Mouse (Mus musculus): ENCODE measurements around the gene Btbd2. TPM values are rescaled to one million over a fixed set of nuclear protein-coding genes. Genes with fewer than 3 reads are reported as not detected.
"Not testable (repeated sequence)": the region's sequence is repeated elsewhere in the genome, so short reads cannot be mapped to it uniquely, and the experiment has no call there.

Btbd2 gene
- polyA plus RNA-seq, 1 experiment from 2014 or later, result 84.3 TPM

- H3K4me3 ChIP-seq (replicated peaks); H3K4me2 ChIP-seq; ATAC-seq (ENCODE audit: low FRiP score); H3K27ac ChIP-seq; H3K27me3 ChIP-seq; H3K4me1 ChIP-seq; H3K9me3 ChIP-seq; H3K9ac ChIP-seq: not testable (repeated sequence)
- peaks cover 54% of the 10 kb centered on the region for H3K36me3 ChIP-seq (replicated peaks)
- WGBS, result 89% methylated on average over 6 of the region's 6 CpGs
These were observed 7.0 kb downstream of the Btbd2 start for GRCm38 (mm10) chr10:80649910-80650309.

GRCm38 (mm10) chr10:80646936-80647335 is 9.9 kb downstream of the Btbd2 start:
- 91% methylated on average over 10 of the region's 10 CpGs for WGBS
- ATAC-seq (ENCODE audit: low FRiP score), result no peak

GRCm38 (mm10) chr10:80635345-80635744 is 21.5 kb downstream of the Btbd2 start:
- WGBS, result 94% methylated on average over 6 of the region's 6 CpGs
- no peaks in the 10 kb centered on the region for H3K27me3 ChIP-seq
- peaks cover 66% of the 10 kb centered on the region for H3K36me3 ChIP-seq (replicated peaks)
- ATAC-seq (ENCODE audit: low FRiP score), result no peak
- H3K27ac ChIP-seq, result no peak overlapping the region
- H3K4me3 ChIP-seq (replicated peaks), result no peak overlapping the region
- H3K9me3 ChIP-seq, result no peaks in the 10 kb centered on the region
- H3K9ac ChIP-seq, result no peak overlapping the region
- no peak overlapping the region for H3K4me2 ChIP-seq
- H3K4me1 ChIP-seq, result no peaks in the 10 kb centered on the region; the same call in 1 of the 2 replicates

More at GRCm38 (mm10) chr10:80646936-80647335, 9.9 kb downstream of the Btbd2 start:
- H3K4me2 ChIP-seq, result no peak overlapping the region
- no peaks in the 10 kb centered on the region for H3K27me3 ChIP-seq
- H3K36me3 ChIP-seq (replicated peaks), result peaks cover 78% of the 10 kb centered on the region
- H3K9me3 ChIP-seq, result no peaks in the 10 kb centered on the region
- no peak overlapping the region for H3K9ac ChIP-seq
- no peaks in the 10 kb centered on the region for H3K4me1 ChIP-seq
- H3K4me3 ChIP-seq (replicated peaks), result no peak overlapping the region
- no peak overlapping the region for H3K27ac ChIP-seq

GRCm38 (mm10) chr10:80628925-80629324 is 27.9 kb downstream of the Btbd2 start:
- Histone ChIP-seq H3K36me3 (replicated peaks) (peaks cover 5% of the 10 kb centered on the region), H3K4me1 (peaks cover 26% of the 10 kb centered on the region), H3K27ac (no peak overlapping the region), H3K9me3 (no peaks in the 10 kb centered on the region), H3K27me3 (no peaks in the 10 kb centered on the region), H3K4me2 (no peak overlapping the region), H3K9ac (no peak overlapping the region), H3K4me3 (replicated peaks) (no peak overlapping the region)
- no peak for ATAC-seq (ENCODE audit: low FRiP score)
- WGBS, result 89% methylated on average over 9 of the region's 9 CpGs

- Histone ChIP-seq H3K9ac (peak overlapping the region; percentile 21; the same call in 1 of the 2 replicates), H3K27ac (no peak overlapping the region), H3K9me3 (no peaks in the 10 kb centered on the region), H3K27me3 (no peaks in the 10 kb centered on the region), H3K36me3 (replicated peaks) (peaks cover 3% of the 10 kb centered on the region; the same call in 1 of the 2 replicates), H3K4me1 (peaks cover 35% of the 10 kb centered on the region), H3K4me3 (replicated peaks) (no peak overlapping the region), H3K4me2 (no peak overlapping the region)
- 77% methylated on average over 2 of the region's 2 CpGs for WGBS
- no peak for ATAC-seq (ENCODE audit: low FRiP score)
These were observed 29.2 kb downstream of the Btbd2 start for GRCm38 (mm10) chr10:80627685-80628084.

- 85% methylated on average over 4 of the region's 4 CpGs for WGBS
- no peak overlapping the region for H3K9ac ChIP-seq
- H3K36me3 ChIP-seq (replicated peaks), result 0 out of 2 replicates have a peak, but pooled peaks cover 3% of the 10 kb centered on the region
- 0 out of 2 replicates have a peak overlapping the region, but pooled peaks have one; percentile 8 for H3K27ac ChIP-seq
- no peaks in the 10 kb centered on the region for H3K9me3 ChIP-seq
- no peak overlapping the region for H3K4me2 ChIP-seq
- no peaks in the 10 kb centered on the region for H3K27me3 ChIP-seq
- ATAC-seq (ENCODE audit: low FRiP score), result no peak
- H3K4me3 ChIP-seq (replicated peaks), result no peak overlapping the region
- H3K4me1 ChIP-seq, result peaks cover 41% of the 10 kb centered on the region
These were observed 31.1 kb downstream of the Btbd2 start for GRCm38 (mm10) chr10:80625764-80626163.

GRCm38 (mm10) chr10:80623457-80624191 is 33.2 kb downstream of the Btbd2 start:
- 19% methylated on average over 15 of the region's 15 CpGs for WGBS
- Histone ChIP-seq H3K4me2 (peak overlapping the region; percentile 97), H3K36me3 (replicated peaks) (0 out of 2 replicates have a peak, but pooled peaks cover 3% of the 10 kb centered on the region), H3K9ac (peak overlapping the region; percentile 95), H3K9me3 (no peaks in the 10 kb centered on the region), H3K27me3 (no peaks in the 10 kb centered on the region), H3K4me1 (peaks cover 39% of the 10 kb centered on the region), H3K27ac (peak overlapping the region; percentile 95), H3K4me3 (replicated peaks) (peak overlapping the region; percentile 92)
- ATAC-seq (ENCODE audit: low FRiP score), result no peak

- peaks cover 37% of the 10 kb centered on the region for H3K4me1 ChIP-seq
- H3K9me3 ChIP-seq, result no peaks in the 10 kb centered on the region
- H3K27ac ChIP-seq, result peak within 1 kb of the TSS; percentile 95
- H3K4me3 ChIP-seq (replicated peaks), result peak within 1 kb of the TSS; percentile 92
- H3K9ac ChIP-seq, result peak within 1 kb of the TSS; percentile 95
- H3K36me3 ChIP-seq (replicated peaks), result 0 out of 2 replicates have a peak, but pooled peaks cover 3% of the 10 kb centered on the region
- ATAC-seq (ENCODE audit: low FRiP score), result no peak; the same call in 1 of the 2 replicates
- WGBS, result under 1% methylated on average over 85 of the region's 85 CpGs
- no peaks in the 10 kb centered on the region for H3K27me3 ChIP-seq
- H3K4me2 ChIP-seq, result peak within 1 kb of the TSS; percentile 97
These were observed 34.0 kb downstream of the Btbd2 start, which contains the start of gene Csnk1g2 for GRCm38 (mm10) chr10:80622661-80623456. Gene Csnk1g2, plus strand, starts transcription at chr10:80622838.

- Histone ChIP-seq H3K4me2 (peak overlapping the region; percentile 62), H3K4me3 (replicated peaks) (peak overlapping the region; percentile 92), H3K27me3 (no peaks in the 10 kb centered on the region), H3K36me3 (replicated peaks) (0 out of 2 replicates have a peak, but pooled peaks cover 3% of the 10 kb centered on the region), H3K9me3 (no peaks in the 10 kb centered on the region), H3K9ac (0 out of 2 replicates have a peak overlapping the region, but pooled peaks have one; percentile 95), H3K4me1 (peaks cover 31% of the 10 kb centered on the region), H3K27ac (peak overlapping the region; percentile 95)
- peak; percentile 97 for ATAC-seq (ENCODE audit: low FRiP score)
- WGBS, result under 1% methylated on average over 64 of the region's 64 CpGs
These were observed 34.8 kb downstream of the Btbd2 start for GRCm38 (mm10) chr10:80621940-80622660.

GRCm38 (mm10) chr10:80621690-80621939 is 35.3 kb downstream of the Btbd2 start:
- H3K9me3 ChIP-seq, result no peaks in the 10 kb centered on the region
- 0 out of 2 replicates have a peak, but pooled peaks cover 3% of the 10 kb centered on the region for H3K36me3 ChIP-seq (replicated peaks)
- peak overlapping the region; percentile 92 for H3K4me3 ChIP-seq (replicated peaks)
- H3K4me2 ChIP-seq, result peak overlapping the region; percentile 62
- H3K27ac ChIP-seq, result peak overlapping the region; percentile 95
- no peaks in the 10 kb centered on the region for H3K27me3 ChIP-seq
- ATAC-seq (ENCODE audit: low FRiP score), result no peak
- 5% methylated on average over 9 of the region's 9 CpGs for WGBS
- peak overlapping the region; percentile 47 for H3K9ac ChIP-seq
- peaks cover 31% of the 10 kb centered on the region for H3K4me1 ChIP-seq

- H3K27me3 ChIP-seq, result no peaks in the 10 kb centered on the region
- ATAC-seq (ENCODE audit: low FRiP score), result no peak
- no peaks in the 10 kb centered on the region for H3K9me3 ChIP-seq
- peak overlapping the region; percentile 95 for H3K27ac ChIP-seq
- 54% methylated on average over 16 of the region's 16 CpGs for WGBS
- H3K9ac ChIP-seq, result peak overlapping the region; percentile 47
- peaks cover 5% of the 10 kb centered on the region; the same call in 1 of the 2 replicates for H3K36me3 ChIP-seq (replicated peaks)
- H3K4me3 ChIP-seq (replicated peaks), result peak overlapping the region; percentile 92
- H3K4me1 ChIP-seq, result peaks cover 31% of the 10 kb centered on the region
- peak overlapping the region; percentile 62 for H3K4me2 ChIP-seq
These were observed 35.8 kb downstream of the Btbd2 start for GRCm38 (mm10) chr10:80620796-80621689.

Measured in forebrain, embryonic 12.5 days (tissue).